Mouse (Mus musculus) stomach, embryonic 16.5 days (tissue): ENCODE measurements around the gene Scn10a. TPM values are rescaled to one million over a fixed set of nuclear protein-coding genes. Genes with fewer than 3 reads are reported as not detected.

Source experiments
- ATAC-seq: fragments of 200-750 bp; cut with Nextera tagmentation; 2 replicates; pipeline ENCODE4 v1.8.0; 2017; ENCODE audit warnings: moderate number of reproducible peaks, moderate TSS enrichment; ENCODE audit not compliant: insufficient read depth, low FRiP score
- H3K27ac ChIP-seq: fragments of 300-500 bp; sonication (generic); 2 replicates; pipeline ENCODE4 v1.5.1; 2014; ENCODE audit warnings: low read length
- H3K27me3 ChIP-seq: fragments of 300-500 bp; sonication (generic); 2 replicates; pipeline ENCODE4 v1.6.1; 2014; ENCODE audit warnings: low read length, control low read depth, mixed read lengths; ENCODE audit not compliant: control insufficient read depth, insufficient read depth
- H3K36me3 ChIP-seq: fragments of 300-500 bp; sonication (generic); 2 replicates; pipeline ENCODE4 v1.6.1; 2014; ENCODE audit warnings: low read length; ENCODE audit not compliant: control insufficient read depth, insufficient read depth
- H3K4me1 ChIP-seq: fragments of 300-500 bp; sonication (generic); 2 replicates; pipeline ENCODE4 v1.6.1; 2014; ENCODE audit warnings: low read length, control low read depth, mixed read lengths; ENCODE audit not compliant: control insufficient read depth, insufficient read depth
- H3K4me2 ChIP-seq: fragments of 300-500 bp; sonication (generic); 2 replicates; pipeline ENCODE4 v1.6.1; 2014; ENCODE audit warnings: low read depth, low read length, mixed read lengths
- H3K4me3 ChIP-seq: fragments of 300-500 bp; sonication (generic); replicated peaks from 2 replicates; pipeline ENCODE4 v1.5.1; 2014; ENCODE audit warnings: mild to moderate bottlenecking, low read length
- H3K9ac ChIP-seq: fragments of 300-500 bp; sonication (generic); 2 replicates; pipeline ENCODE4 v1.6.1; 2014; ENCODE audit warnings: low read length
- H3K9me3 ChIP-seq: fragments of 300-500 bp; sonication (generic); replicated peaks from 2 replicates; pipeline ENCODE4 v1.6.1; 2016; ENCODE audit warnings: low read length, control low read depth; ENCODE audit not compliant: control insufficient read depth
- WGBS: fragments of 180-500 bp; shearing (Covaris S2); extraction: QIAGEN DNeasy Blood & Tissue Kit; methylation state at CpG from one replicate; pipeline ENCODE4 v1.1.7; 2014; 5-methylcytosine and 5-hydroxymethylcytosine counted together
- polyA plus RNA-seq: library from polyadenylated mRNA; unstranded; fragments of >200 nt; fragmentation: Nextera tagmentation; extraction: Ambion mirVana; gene quantifications from 2 replicates; pipeline ENCODE4 v1.2.1, GENCODE M21; 2015

Gene Scn10a
- polyA plus RNA-seq, 1 experiment from 2014 or later = not detected

- no peak for ATAC-seq
- Histone ChIP-seq H3K4me2 (no peak overlapping the region), H3K9me3 (no peaks in the 10 kb centered on the region), H3K4me1 (no peaks in the 10 kb centered on the region), H3K9ac (no peak overlapping the region), H3K27ac (no peak overlapping the region), H3K4me3 (no peak overlapping the region), H3K36me3 (no peaks in the 10 kb centered on the region), H3K27me3 (no peaks in the 10 kb centered on the region)
- 54% methylated on average over 1 of the region's 1 CpGs for WGBS
Observed at GRCm38 (mm10) chr9:119664109-119664508, 55.0 kb downstream of the Scn10a start.

- Histone ChIP-seq H3K27ac (no peak overlapping the region), H3K36me3 (no peaks in the 10 kb centered on the region), H3K4me1 (no peaks in the 10 kb centered on the region), H3K9me3 (no peaks in the 10 kb centered on the region), H3K4me3 (no peak overlapping the region), H3K4me2 (no peak overlapping the region), H3K9ac (no peak overlapping the region), H3K27me3 (no peaks in the 10 kb centered on the region)
- ATAC-seq = no peak
- WGBS = 45% methylated on average over 6 of the region's 6 CpGs
Observed at GRCm38 (mm10) chr9:119656111-119656510, 63.0 kb downstream of the Scn10a start.

GRCm38 (mm10) chr9:119653758-119654157 is 65.4 kb downstream of the Scn10a start:
- Histone ChIP-seq H3K36me3 (no peaks in the 10 kb centered on the region), H3K9me3 (no peaks in the 10 kb centered on the region), H3K4me3 (no peak overlapping the region), H3K4me1 (no peaks in the 10 kb centered on the region), H3K9ac (no peak overlapping the region), H3K4me2 (no peak overlapping the region), H3K27ac (no peak overlapping the region), H3K27me3 (no peaks in the 10 kb centered on the region)
- 51% methylated on average over 5 of the region's 5 CpGs for WGBS
- ATAC-seq = no peak

- whole genome bisulfite sequencing = 63% methylated on average over 8 of the region's 8 CpGs
Observed at GRCm38 (mm10) chr9:119646942-119647547, 72.1 kb downstream of the Scn10a start.

GRCm38 (mm10) chr9:119641985-119642384 is 77.1 kb downstream of the Scn10a start:
- no peak overlapping the region for H3K9ac ChIP-seq
- no peak for ATAC-seq
- H3K27me3 ChIP-seq = no peaks in the 10 kb centered on the region
- H3K27ac ChIP-seq = no peak overlapping the region
- no peak overlapping the region for H3K4me3 ChIP-seq
- no peaks in the 10 kb centered on the region for H3K4me1 ChIP-seq
- H3K4me2 ChIP-seq = no peak overlapping the region
- no peaks in the 10 kb centered on the region for H3K36me3 ChIP-seq
- 83% methylated on average over 6 of the region's 6 CpGs for WGBS
- no peaks in the 10 kb centered on the region for H3K9me3 ChIP-seq

More at GRCm38 (mm10) chr9:119646942-119647547, 72.1 kb downstream of the Scn10a start:
- Histone ChIP-seq H3K4me1 (no peaks in the 10 kb centered on the region), H3K27me3 (no peaks in the 10 kb centered on the region), H3K9me3 (no peaks in the 10 kb centered on the region), H3K9ac (no peak overlapping the region), H3K27ac (no peak overlapping the region), H3K4me3 (no peak overlapping the region), H3K4me2 (no peak overlapping the region), H3K36me3 (no peaks in the 10 kb centered on the region)
- ATAC-seq = no peak

- Histone ChIP-seq H3K9ac (no peak overlapping the region), H3K27me3 (no peaks in the 10 kb centered on the region; the same call in 1 of the 2 replicates), H3K4me1 (no peaks in the 10 kb centered on the region), H3K4me2 (no peak overlapping the region), H3K36me3 (no peaks in the 10 kb centered on the region), H3K27ac (no peak overlapping the region), H3K9me3 (no peaks in the 10 kb centered on the region), H3K4me3 (no peak overlapping the region)
- no peak for ATAC-seq
- 59% methylated on average over 11 of the region's 11 CpGs for WGBS
Observed at GRCm38 (mm10) chr9:119634216-119634843, 84.8 kb downstream of the Scn10a start.

GRCm38 (mm10) chr9:119633475-119633874 is 85.6 kb downstream of the Scn10a start:
- no peaks in the 10 kb centered on the region for H3K4me1 ChIP-seq
- H3K27ac ChIP-seq = no peak overlapping the region
- H3K4me2 ChIP-seq = no peak overlapping the region
- H3K4me3 ChIP-seq = no peak overlapping the region
- 80% methylated on average over 5 of the region's 5 CpGs for WGBS
- ATAC-seq = no peak
- no peak overlapping the region for H3K9ac ChIP-seq
- no peaks in the 10 kb centered on the region for H3K9me3 ChIP-seq
- no peaks in the 10 kb centered on the region; the same call in 1 of the 2 replicates for H3K27me3 ChIP-seq
- H3K36me3 ChIP-seq = no peaks in the 10 kb centered on the region

- Histone ChIP-seq H3K4me1 (no peaks in the 10 kb centered on the region), H3K4me3 (no peak overlapping the region), H3K4me2 (no peak overlapping the region), H3K36me3 (no peaks in the 10 kb centered on the region), H3K9me3 (no peaks in the 10 kb centered on the region), H3K27me3 (no peaks in the 10 kb centered on the region; the same call in 1 of the 2 replicates), H3K27ac (no peak overlapping the region), H3K9ac (no peak overlapping the region)
- 37% methylated on average over 12 of the region's 12 CpGs for WGBS
- no peak for ATAC-seq
Observed at GRCm38 (mm10) chr9:119632801-119633200, 86.3 kb downstream of the Scn10a start.

GRCm38 (mm10) chr9:119631899-119632533 is 87.1 kb downstream of the Scn10a start:
- no peak overlapping the region for H3K4me2 ChIP-seq
- H3K36me3 ChIP-seq = no peaks in the 10 kb centered on the region
- H3K9me3 ChIP-seq = no peaks in the 10 kb centered on the region
- peak; percentile 23; the same call in 1 of the 2 replicates for ATAC-seq
- H3K27me3 ChIP-seq = no peaks in the 10 kb centered on the region; the same call in 1 of the 2 replicates
- WGBS = 26% methylated on average over 15 of the region's 15 CpGs
- H3K4me1 ChIP-seq = no peaks in the 10 kb centered on the region
- H3K27ac ChIP-seq = no peak overlapping the region
- no peak overlapping the region for H3K4me3 ChIP-seq
- no peak overlapping the region for H3K9ac ChIP-seq
